Mouse (Mus musculus): ENCODE data around the gene Gm44502. TPM values are rescaled to one million over a fixed set of nuclear protein-coding genes. Genes with fewer than 3 reads are reported as not detected.

Gm44502 gene
- polyA plus RNA-seq, 1 experiment from 2014 or later, result not detected

DNA sequence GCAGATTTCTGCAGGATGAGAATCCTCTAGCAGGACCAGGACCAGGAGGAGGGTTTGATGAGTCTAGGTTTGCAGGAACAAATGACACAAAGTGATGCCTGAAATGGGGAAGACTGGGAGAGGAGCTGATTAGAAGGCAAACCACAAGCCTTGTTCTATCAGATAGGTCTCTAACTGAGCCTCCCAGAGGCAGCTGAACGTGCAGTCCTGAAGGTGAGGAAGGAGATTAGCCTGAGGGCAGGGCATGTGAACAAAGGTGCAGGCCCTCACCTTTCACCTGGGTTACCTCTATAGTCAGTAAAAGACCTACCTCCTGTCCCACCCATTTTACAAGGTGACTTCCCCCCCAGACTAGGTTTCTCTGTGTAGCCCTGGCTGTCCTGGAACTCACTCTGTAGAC is 29.8 kb downstream of the Gm44502 start:
- H3K27ac ChIP-seq, result no peak overlapping the region
- no peaks in the 10 kb centered on the region for H3K4me1 ChIP-seq (replicated peaks)
- no peak overlapping the region for H3K4me2 ChIP-seq
- no peaks in the 10 kb centered on the region for H3K27me3 ChIP-seq
- no peaks in the 10 kb centered on the region for H3K36me3 ChIP-seq
- no peak overlapping the region for H3K9ac ChIP-seq (replicated peaks)
- no peak overlapping the region for H3K4me3 ChIP-seq (replicated peaks)
- ATAC-seq (ENCODE audit: insufficient number of reproducible peaks, insufficient read depth, low FRiP score, low TSS enrichment, low read depth), result no peak
- H3K9me3 ChIP-seq, result no peaks in the 10 kb centered on the region
- 73% methylated on average over 1 of the region's 1 CpGs for WGBS

- H3K4me2 ChIP-seq, result no peak overlapping the region
- no peaks in the 10 kb centered on the region for H3K9me3 ChIP-seq
- no peaks in the 10 kb centered on the region for H3K27me3 ChIP-seq
- 91% methylated on average over 2 of the region's 2 CpGs for WGBS
- H3K9ac ChIP-seq (replicated peaks), result no peak overlapping the region
- H3K4me3 ChIP-seq (replicated peaks), result no peak overlapping the region
- no peak for ATAC-seq (ENCODE audit: insufficient number of reproducible peaks, insufficient read depth, low FRiP score, low TSS enrichment, low read depth)
- H3K27ac ChIP-seq, result no peak overlapping the region
- no peaks in the 10 kb centered on the region for H3K36me3 ChIP-seq
- H3K4me1 ChIP-seq (replicated peaks), result no peaks in the 10 kb centered on the region
Measured at GRCm38 (mm10) chr15:89398146-89398545, 31.4 kb downstream of the Gm44502 start.

- H3K4me2 ChIP-seq, result no peak overlapping the region
- no peak for ATAC-seq (ENCODE audit: insufficient number of reproducible peaks, insufficient read depth, low FRiP score, low TSS enrichment, low read depth)
- H3K4me1 ChIP-seq (replicated peaks), result no peaks in the 10 kb centered on the region
- H3K27ac ChIP-seq, result no peak overlapping the region
- H3K4me3 ChIP-seq (replicated peaks), result no peak overlapping the region
- WGBS, result 89% methylated on average over 4 of the region's 4 CpGs
- H3K9me3 ChIP-seq, result no peaks in the 10 kb centered on the region
- no peaks in the 10 kb centered on the region for H3K27me3 ChIP-seq
- no peak overlapping the region for H3K9ac ChIP-seq (replicated peaks)
- H3K36me3 ChIP-seq, result no peaks in the 10 kb centered on the region
Measured at GRCm38 (mm10) chr15:89396883-89397282, 32.6 kb downstream of the Gm44502 start.

GRCm38 (mm10) chr15:89390081-89390480 is 39.4 kb downstream of the Gm44502 start:
- H3K36me3 ChIP-seq, result no peaks in the 10 kb centered on the region
- H3K27me3 ChIP-seq, result peaks cover 30% of the 10 kb centered on the region
- no peaks in the 10 kb centered on the region for H3K9me3 ChIP-seq
- ATAC-seq (ENCODE audit: insufficient number of reproducible peaks, insufficient read depth, low FRiP score, low TSS enrichment, low read depth), result no peak
- WGBS, result 94% methylated on average over 10 of the region's 10 CpGs
- H3K4me2 ChIP-seq, result no peak overlapping the region
- no peaks in the 10 kb centered on the region for H3K4me1 ChIP-seq (replicated peaks)
- no peak overlapping the region for H3K9ac ChIP-seq (replicated peaks)
- H3K4me3 ChIP-seq (replicated peaks), result no peak overlapping the region
- H3K27ac ChIP-seq, result no peak overlapping the region

DNA sequence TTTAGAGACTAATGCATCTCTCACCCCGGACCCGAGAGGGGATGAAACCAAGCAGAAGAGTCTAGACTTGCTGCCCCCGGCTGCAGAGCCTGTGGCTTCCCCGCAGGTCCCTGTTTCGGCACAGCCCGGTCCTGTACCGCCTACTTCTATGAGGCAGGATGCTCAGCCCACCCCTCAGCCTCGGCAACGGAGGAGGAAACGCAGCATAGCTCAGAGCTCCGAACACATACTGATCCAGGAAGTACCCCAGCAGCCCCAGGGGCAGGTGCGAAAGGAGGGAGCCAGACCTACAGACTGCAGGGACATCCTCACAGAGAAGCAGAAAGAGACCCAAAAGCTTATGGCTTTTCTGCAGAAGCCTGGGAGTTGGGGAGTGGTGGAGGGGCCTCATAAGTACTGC is 42.4 kb downstream of the Gm44502 start:
- ATAC-seq (ENCODE audit: insufficient number of reproducible peaks, insufficient read depth, low FRiP score, low TSS enrichment, low read depth), result no peak
- Histone ChIP-seq H3K9ac (replicated peaks) (no peak overlapping the region), H3K4me2 (no peak overlapping the region), H3K27me3 (peaks cover 37% of the 10 kb centered on the region), H3K4me3 (replicated peaks) (no peak overlapping the region), H3K9me3 (no peaks in the 10 kb centered on the region), H3K4me1 (replicated peaks) (no peaks in the 10 kb centered on the region), H3K36me3 (no peaks in the 10 kb centered on the region), H3K27ac (no peak overlapping the region)
- 34% methylated on average over 12 of the region's 12 CpGs for WGBS

DNA sequence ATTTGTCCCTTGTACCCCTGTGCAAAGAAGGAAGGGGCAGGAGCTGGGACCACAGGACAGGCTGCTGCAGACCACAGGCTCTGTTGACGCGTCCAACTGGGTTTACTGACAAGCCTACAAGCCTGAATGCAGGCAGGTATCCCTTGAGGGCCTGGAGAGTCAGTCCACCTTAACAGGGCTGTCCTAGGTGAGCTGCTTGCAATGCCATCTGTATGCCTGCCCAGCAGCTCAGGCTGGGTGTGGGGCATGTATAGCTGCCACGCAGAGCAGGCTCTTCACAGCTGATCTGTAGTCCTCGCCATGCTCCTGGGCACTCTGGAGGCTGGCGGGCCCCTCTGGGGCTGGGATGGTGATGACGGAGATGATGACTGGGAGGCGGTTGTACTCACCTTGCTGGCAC is 44.9 kb downstream of the Gm44502 start, which contains the start of gene Klhdc7b:
Klhdc7b (plus strand) TSS at position 301 of the 400 bp plus-strand sequence.
- Histone ChIP-seq H3K4me1 (replicated peaks) (0 out of 2 replicates have a peak, but pooled peaks cover under 1% of the 10 kb centered on the region), H3K36me3 (no peaks in the 10 kb centered on the region), H3K9me3 (no peaks in the 10 kb centered on the region), H3K27me3 (peaks cover 47% of the 10 kb centered on the region), H3K9ac (replicated peaks) (no peak within 1 kb of the TSS; the same call in 1 of the 2 replicates), H3K27ac (no peak within 1 kb of the TSS), H3K4me2 (no peak within 1 kb of the TSS), H3K4me3 (replicated peaks) (no peak within 1 kb of the TSS)
- ATAC-seq (ENCODE audit: insufficient number of reproducible peaks, insufficient read depth, low FRiP score, low TSS enrichment, low read depth), result no peak
- WGBS, result 81% methylated on average over 7 of the region's 7 CpGs

- no peaks in the 10 kb centered on the region for H3K9me3 ChIP-seq
- no peak overlapping the region for H3K27ac ChIP-seq
- ATAC-seq (ENCODE audit: insufficient number of reproducible peaks, insufficient read depth, low FRiP score, low TSS enrichment, low read depth), result no peak
- peaks cover 51% of the 10 kb centered on the region for H3K27me3 ChIP-seq
- H3K4me2 ChIP-seq, result peak overlapping the region; percentile 74
- WGBS, result 9% methylated on average over 10 of the region's 10 CpGs
- no peaks in the 10 kb centered on the region for H3K36me3 ChIP-seq
- H3K4me1 ChIP-seq (replicated peaks), result peaks cover 21% of the 10 kb centered on the region
- peak overlapping the region; percentile 42 for H3K4me3 ChIP-seq (replicated peaks)
- H3K9ac ChIP-seq (replicated peaks), result 0 out of 2 replicates have a peak overlapping the region, but pooled peaks have one; percentile 8
Measured at GRCm38 (mm10) chr15:89379429-89379828, 50.1 kb downstream of the Gm44502 start.

DNA sequence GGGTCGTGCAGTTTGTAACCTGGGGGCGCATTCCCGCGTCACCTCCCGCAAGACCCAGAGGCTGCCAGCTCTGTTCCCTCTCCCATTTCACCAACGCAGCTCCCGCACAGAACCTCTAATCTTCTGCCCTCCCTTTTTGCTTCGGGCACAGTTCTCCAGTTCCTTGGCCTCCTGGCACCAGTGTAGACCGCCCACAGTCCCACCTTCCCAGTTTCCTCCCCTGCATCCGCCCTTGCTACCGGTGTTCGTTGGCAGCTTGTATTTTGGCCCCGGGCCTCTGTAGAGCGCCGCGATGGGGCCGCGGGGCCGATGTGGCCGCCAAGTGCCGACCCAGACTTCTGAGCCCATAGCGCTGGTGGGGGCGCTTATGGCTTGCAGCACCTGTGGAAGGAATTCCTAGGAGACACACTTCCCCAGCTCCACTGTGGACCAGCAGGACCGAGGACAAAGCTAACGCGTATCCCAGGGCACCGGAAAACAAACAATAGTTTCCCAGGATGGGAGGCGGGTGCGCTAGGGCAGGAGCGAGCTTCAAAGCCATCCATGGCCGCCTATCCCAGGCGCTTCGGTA is 50.6 kb downstream of the Gm44502 start, which contains the start of gene Odf3b:
Odf3b (minus strand) TSS at position 452 of the 571 bp plus-strand sequence.
- Histone ChIP-seq H3K4me3 (replicated peaks) (peak within 1 kb of the TSS; percentile 42), H3K4me2 (peak within 1 kb of the TSS; percentile 74), H3K27ac (no peak within 1 kb of the TSS), H3K4me1 (replicated peaks) (peaks cover 25% of the 10 kb centered on the region), H3K9me3 (no peaks in the 10 kb centered on the region), H3K27me3 (peaks cover 49% of the 10 kb centered on the region), H3K9ac (replicated peaks) (peak within 1 kb of the TSS; percentile 53), H3K36me3 (no peaks in the 10 kb centered on the region)
- WGBS, result under 1% methylated on average over 33 of the region's 33 CpGs
- ATAC-seq (ENCODE audit: insufficient number of reproducible peaks, insufficient read depth, low FRiP score, low TSS enrichment, low read depth), result no peak

- ATAC-seq (ENCODE audit: insufficient number of reproducible peaks, insufficient read depth, low FRiP score, low TSS enrichment, low read depth), result no peak
- H3K4me1 ChIP-seq (replicated peaks), result peaks cover 25% of the 10 kb centered on the region
- no peak overlapping the region for H3K27ac ChIP-seq
- peak overlapping the region; percentile 53 for H3K9ac ChIP-seq (replicated peaks)
- 11% methylated on average over 46 of the region's 46 CpGs for WGBS
- H3K9me3 ChIP-seq, result no peaks in the 10 kb centered on the region
- H3K4me3 ChIP-seq (replicated peaks), result peak overlapping the region; percentile 42
- peaks cover 49% of the 10 kb centered on the region for H3K27me3 ChIP-seq
- H3K36me3 ChIP-seq, result no peaks in the 10 kb centered on the region
- H3K4me2 ChIP-seq, result peak overlapping the region; percentile 74
Measured at GRCm38 (mm10) chr15:89377938-89378828, 51.3 kb downstream of the Gm44502 start.

DNA sequence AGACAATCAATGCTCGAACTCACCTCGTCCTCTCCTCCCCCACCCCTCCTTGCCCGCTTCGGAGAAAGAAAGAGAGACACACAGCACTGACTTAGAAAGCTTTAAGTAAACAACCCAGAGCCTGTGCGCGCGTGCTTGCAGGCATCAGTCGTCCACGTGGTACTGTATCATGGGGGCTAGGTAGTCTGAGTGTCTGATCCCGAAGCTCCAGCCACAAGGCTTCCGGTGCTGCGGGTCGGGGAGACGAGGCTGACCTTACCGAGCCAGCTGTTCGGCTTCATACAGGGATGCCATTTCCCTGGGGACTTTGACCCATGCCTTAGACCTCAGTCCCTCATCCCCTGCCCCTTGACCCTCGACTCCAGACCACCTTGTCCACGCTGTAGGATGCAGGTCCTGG is 52.1 kb downstream of the Gm44502 start:
- Histone ChIP-seq H3K27ac (no peak overlapping the region), H3K36me3 (peaks cover 7% of the 10 kb centered on the region), H3K4me3 (replicated peaks) (no peak overlapping the region), H3K9me3 (no peaks in the 10 kb centered on the region), H3K27me3 (peaks cover 49% of the 10 kb centered on the region), H3K4me1 (replicated peaks) (peaks cover 31% of the 10 kb centered on the region), H3K4me2 (peak overlapping the region; percentile 26; the same call in 1 of the 2 replicates), H3K9ac (replicated peaks) (no peak overlapping the region)
- WGBS, result 5% methylated on average over 18 of the region's 18 CpGs
- no peak for ATAC-seq (ENCODE audit: insufficient number of reproducible peaks, insufficient read depth, low FRiP score, low TSS enrichment, low read depth)

DNA sequence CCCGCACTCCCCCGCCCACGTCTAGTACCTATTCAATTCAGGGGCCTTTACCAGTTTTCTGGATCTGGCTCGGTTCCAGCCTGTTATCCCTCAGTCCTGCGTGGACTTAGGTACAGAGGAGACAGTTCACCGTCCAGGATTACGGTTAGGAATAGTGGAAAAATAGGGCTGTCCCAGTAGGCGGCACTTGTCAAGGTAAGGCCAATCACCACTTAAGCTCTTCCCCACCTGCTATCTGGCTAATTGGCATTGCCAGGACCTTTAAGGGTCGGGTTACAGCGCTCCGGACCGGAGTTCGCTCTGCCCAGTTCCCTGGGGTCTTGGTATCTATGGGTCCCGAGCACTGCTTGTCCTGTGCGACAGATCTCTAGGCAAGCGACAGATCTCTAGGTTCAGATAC is 52.5 kb downstream of the Gm44502 start, which contains the start of gene Tymp:
Tymp (minus strand) TSS at position 83 of the 400 bp plus-strand sequence.
- 13% methylated on average over 16 of the region's 16 CpGs for WGBS
- Histone ChIP-seq H3K27me3 (peaks cover 49% of the 10 kb centered on the region), H3K4me3 (replicated peaks) (no peak within 1 kb of the TSS), H3K27ac (no peak within 1 kb of the TSS), H3K9me3 (no peaks in the 10 kb centered on the region), H3K9ac (replicated peaks) (no peak within 1 kb of the TSS), H3K4me2 (peak within 1 kb of the TSS; percentile 26; the same call in 1 of the 2 replicates), H3K36me3 (peaks cover 11% of the 10 kb centered on the region), H3K4me1 (replicated peaks) (peaks cover 31% of the 10 kb centered on the region)
- ATAC-seq (ENCODE audit: insufficient number of reproducible peaks, insufficient read depth, low FRiP score, low TSS enrichment, low read depth), result no peak
